8 mouse cellular contexts compared by ENCODE assay signal in genomic region chr17:27819521-27819970, GRCm38 (mm10). TPM values are rescaled to one million over a fixed set of nuclear protein-coding genes. Genes with fewer than 3 reads are reported as not detected.
A peak's percentile ranks its signal among the peaks of the same experiment; 100 is the strongest.
DNase-seq lines count a peak whose midpoint lies in the region; ATAC-seq and TF ChIP-seq lines count a peak whose summit lies in the region.

No protein-coding gene starts in this region.

- no peaks in the 10 kb centered on the region for H3K27me3 ChIP-seq in intestine, embryonic 14.5 days (replicated peaks; ENCODE audit: control insufficient read depth, insufficient read depth, low read length)
- no peaks in the 10 kb centered on the region for H3K27me3 ChIP-seq in stomach, embryonic 14.5 days (ENCODE audit: control insufficient read depth, insufficient read depth, low read length)

- 0% methylated on average over 20 of the region's 20 CpGs for WGBS in intestine, embryonic 14.5 days
- WGBS in stomach, embryonic 14.5 days: under 1% methylated on average over 20 of the region's 20 CpGs

- TF ChIP-seq POLR2A in embryonic fibroblast, embryonic 13.5 days (IDR thresholded peaks at IDR 0.05; ENCODE audit: low read depth, low read length): peak; percentile 25; the same call in 1 of the 2 replicates

- peak overlapping the region; percentile 91 for H3K4me2 ChIP-seq in intestine, embryonic 14.5 days (ENCODE audit: low read length)
- peak overlapping the region; percentile 93 for H3K4me2 ChIP-seq in stomach, embryonic 14.5 days (replicated peaks; ENCODE audit: low read depth, low read length)

- no peaks in the 10 kb centered on the region for H3K36me3 ChIP-seq in intestine, embryonic 14.5 days (ENCODE audit: control insufficient read depth, insufficient read depth, low read length)
- no peaks in the 10 kb centered on the region for H3K36me3 ChIP-seq in stomach, embryonic 14.5 days (ENCODE audit: control insufficient read depth, insufficient read depth, low read length)

- H3K9ac ChIP-seq in intestine, embryonic 14.5 days (ENCODE audit: low read length): peak overlapping the region; percentile 93
- peak overlapping the region; percentile 87 for H3K9ac ChIP-seq in stomach, embryonic 14.5 days (replicated peaks; ENCODE audit: low read depth, low read length)

- DNase-seq in layer of hippocampus, postnatal 10 days (ENCODE audit: low spot score in 2 of 2): peak; percentile 27 to 29
- no peak for DNase-seq in layer of hippocampus, postnatal 14 days (ENCODE audit: low spot score in 2 of 2)
- peak; percentile 69 for DNase-seq in NIH3T3 (ENCODE audit: low read depth)
- peak; percentile 56 for DNase-seq in intestine, embryonic 14.5 days (ENCODE audit: low spot score)
- peak; percentile 51 for DNase-seq in lung, postnatal 10 days
- DNase-seq in gastrocnemius, postnatal 36 days: no peak

- no peak for TF ChIP-seq CTCF in embryonic fibroblast, embryonic 13.5 days (IDR thresholded peaks at IDR 0.05; ENCODE audit: borderline replicate concordance, insufficient read depth, low read length)

- no peak for ATAC-seq in intestine, embryonic 14.5 days (replicated peaks; ENCODE audit: low FRiP score, low TSS enrichment, low read depth)
- no peak for ATAC-seq in stomach, embryonic 14.5 days (ENCODE audit: insufficient number of reproducible peaks, insufficient read depth, low FRiP score, low read depth)

- H3K4me3 ChIP-seq in embryonic fibroblast, embryonic 13.5 days (ENCODE audit: insufficient read depth, low read length): peak overlapping the region; percentile 98
- peak overlapping the region; percentile 96 for H3K4me3 ChIP-seq in intestine, embryonic 14.5 days (ENCODE audit: low read depth, low read length)
- peak overlapping the region; percentile 100 for H3K4me3 ChIP-seq in stomach, embryonic 14.5 days (ENCODE audit: low read depth, low read length)

- intact Hi-C loops in gastrocnemius, postnatal 36 days (cut with DNase I): no loop called here

- H3K9me3 ChIP-seq in intestine, embryonic 14.5 days (ENCODE audit: control insufficient read depth, low read length): no peaks in the 10 kb centered on the region
- H3K9me3 ChIP-seq in stomach, embryonic 14.5 days (ENCODE audit: control insufficient read depth, low read depth, low read length): no peaks in the 10 kb centered on the region

- peak overlapping the region; percentile 32 for H3K27ac ChIP-seq in embryonic fibroblast, embryonic 13.5 days (ENCODE audit: insufficient read depth, low read length)
- H3K27ac ChIP-seq in intestine, embryonic 14.5 days (ENCODE audit: low read depth): peak overlapping the region; percentile 78
- H3K27ac ChIP-seq in stomach, embryonic 14.5 days (ENCODE audit: low read length): peak overlapping the region; percentile 88

- H3K4me1 ChIP-seq in embryonic fibroblast, embryonic 13.5 days (ENCODE audit: control insufficient read depth, insufficient read depth, low read length): peaks cover 10% of the 10 kb centered on the region
- H3K4me1 ChIP-seq in intestine, embryonic 14.5 days (replicated peaks; ENCODE audit: control insufficient read depth, insufficient read depth, low read length): peaks cover 24% of the 10 kb centered on the region; the same call in 1 of the 2 replicates
- H3K4me1 ChIP-seq in stomach, embryonic 14.5 days (ENCODE audit: control insufficient read depth, insufficient read depth, low read length): peaks cover 14% of the 10 kb centered on the region

RNA-seq across cellular contexts. Expression of gene D17Wsu92e, which starts 0.9 kb away (rescaled TPM):
- total RNA-seq in layer of hippocampus, postnatal 10 days (2021): 100 to 1,000 TPM in 1 of 2 experiments, 10 to 100 TPM in 1; 99.8 to 105 TPM
- 100 to 1,000 TPM; 121 to 130 TPM for total RNA-seq in layer of hippocampus, postnatal 14 days (2021)
- polyA plus RNA-seq in embryonic fibroblast, embryonic 13.5 days (2011; ENCODE audit: insufficient read length, low read depth, missing spikeins): 63.7 and 68.6 TPM in 2 replicates
- 20.1 and 23.4 TPM in 2 replicates for polyA plus RNA-seq in intestine, embryonic 14.5 days (2014; fragmentation: Nextera tagmentation; extraction: Ambion mirVana)
- polyA plus RNA-seq in stomach, embryonic 14.5 days (2014; fragmentation: Nextera tagmentation; extraction: Ambion mirVana): 21.6 and 22.3 TPM in 2 replicates
- total RNA-seq in gastrocnemius, postnatal 36 days (2021): 100 to 1,000 TPM; 167 to 174 TPM

RNA-seq across cellular contexts. Expression of gene Snrpc, which starts 18.4 kb away (rescaled TPM):
- 10 to 100 TPM; 77.2 to 83.4 TPM for total RNA-seq in layer of hippocampus, postnatal 10 days (2021)
- total RNA-seq in layer of hippocampus, postnatal 14 days (2021): 10 to 100 TPM; 65.3 to 70.2 TPM
- polyA plus RNA-seq in embryonic fibroblast, embryonic 13.5 days (2011; ENCODE audit: insufficient read length, low read depth, missing spikeins): 101 and 121 TPM in 2 replicates
- 302 and 314 TPM in 2 replicates for polyA plus RNA-seq in intestine, embryonic 14.5 days (2014; fragmentation: Nextera tagmentation; extraction: Ambion mirVana)
- polyA plus RNA-seq in stomach, embryonic 14.5 days (2014; fragmentation: Nextera tagmentation; extraction: Ambion mirVana): 309 and 325 TPM in 2 replicates
- 10 to 100 TPM; 69.6 to 70.4 TPM for total RNA-seq in gastrocnemius, postnatal 36 days (2021)

RNA-seq across cellular contexts. Expression of gene Uhrf1bp1, which starts 36.7 kb away (rescaled TPM):
- total RNA-seq in layer of hippocampus, postnatal 10 days (2021): 10 to 100 TPM; 19.5 to 22.7 TPM
- total RNA-seq in layer of hippocampus, postnatal 14 days (2021): 10 to 100 TPM; 16.1 to 20.3 TPM
- 16.0 and 20.6 TPM in 2 replicates for polyA plus RNA-seq in embryonic fibroblast, embryonic 13.5 days (2011; ENCODE audit: insufficient read length, low read depth, missing spikeins)
- polyA plus RNA-seq in intestine, embryonic 14.5 days (2014; fragmentation: Nextera tagmentation; extraction: Ambion mirVana): 5.8 and 6.6 TPM in 2 replicates
- 6.4 and 7.5 TPM in 2 replicates for polyA plus RNA-seq in stomach, embryonic 14.5 days (2014; fragmentation: Nextera tagmentation; extraction: Ambion mirVana)
- total RNA-seq in gastrocnemius, postnatal 36 days (2021): 10 to 100 TPM; 17.0 to 26.8 TPM

Comparison
In these comparisons a context has a peak if more than half of its experiments do, and no peak if none do; other contexts are left out.
1. DNase-seq: peak in layer of hippocampus, postnatal 10 days (2 of 2), NIH3T3 (single experiment), intestine, embryonic 14.5 days (single experiment) and lung, postnatal 10 days (single experiment); none in layer of hippocampus, postnatal 14 days (0 of 2) and gastrocnemius, postnatal 36 days (0 of 2).
2. H3K27ac ChIP-seq: peak in every context shown above with its lines; median percentile 88 in stomach, embryonic 14.5 days; 78 in intestine, embryonic 14.5 days; 32 in embryonic fibroblast, embryonic 13.5 days.
3. Peak in every context shown above with its lines, with median percentiles within 50 percentile points of each other: H3K4me3 ChIP-seq.